11 mouse cellular contexts compared by ENCODE assay signal in the genomic region with DNA sequence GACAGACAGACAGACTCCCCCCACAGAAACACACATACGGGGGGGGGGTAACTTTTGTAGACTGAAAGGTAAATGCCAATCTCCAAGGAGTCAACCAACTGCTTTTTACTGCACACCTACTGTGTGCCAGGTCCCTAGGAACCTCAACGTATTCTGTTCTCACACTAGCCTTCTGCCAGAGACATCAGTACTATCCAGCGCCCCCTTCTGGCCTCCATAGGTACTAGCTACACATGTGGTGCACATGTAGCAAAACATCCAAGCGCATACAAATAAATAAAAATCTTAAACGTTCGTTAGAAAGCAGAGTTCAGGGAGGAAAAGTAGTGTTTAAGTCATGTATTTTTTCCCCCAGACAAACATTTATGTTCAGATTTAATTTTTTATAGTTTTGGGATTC.
DNase-seq lines count a peak whose midpoint lies in the region; ATAC-seq and TF ChIP-seq lines count a peak whose summit lies in the region.
"Had no signal": no experiment of that assay in that cellular context is flagged by ENCODE, and none has a peak within 500 bp of the region (broad histone marks: within the 10 kb centered on the region; RNA-seq: fewer than 3 reads in every experiment).

No protein-coding gene starts in this region.

- no peaks in the 10 kb centered on the region for H3K4me1 ChIP-seq in liver, embryonic 14.5 days (replicated peaks; ENCODE audit: control insufficient read depth in 2 of 2, insufficient read depth in 2 of 2, low read length in 1 of 2)
- H3K4me1 ChIP-seq in limb, embryonic 10.5 days, result peaks cover 10% of the 10 kb centered on the region

- no peak overlapping the region for H3K9ac ChIP-seq in liver, embryonic 14.5 days (replicated peaks)
- H3K9ac ChIP-seq: embryonic facial prominence, embryonic 15.5 days had no signal

- DNase-seq in embryo, embryonic 10 days (ENCODE audit: low spot score), result peak; percentile 38
- no peak for DNase-seq in embryo, embryonic 11 days
- DNase-seq in kidney, postnatal 4 days, result peak; percentile 56 to 64
- no peak for DNase-seq in kidney, adult 18-20 months
- DNase-seq in B cell, adult 2 months, result peak; percentile 22 to 29
- no peak for DNase-seq in liver, embryonic 14.5 days (ENCODE audit: low read depth in 3 of 3, low spot score in 3 of 3)
- no peak for DNase-seq in limb, embryonic 10.5 days (ENCODE audit: low spot score)
- no peak for DNase-seq in frontal cortex, postnatal 10 days (ENCODE audit: low spot score in 2 of 2)
- DNase-seq: heart, adult 11 months had no signal

- TF ChIP-seq CTCF in liver, embryonic 14.5 days (IDR thresholded peaks at IDR 0.05; ENCODE audit: low read depth), result peak; percentile 40; the same call in 1 of the 2 replicates

- H3K4me2 ChIP-seq in liver, embryonic 14.5 days (ENCODE audit: low read depth), result no peak overlapping the region
- H3K4me2 ChIP-seq: embryonic facial prominence, embryonic 15.5 days had no signal

- TF ChIP-seq EP300 in liver, embryonic 14.5 days (IDR thresholded peaks at IDR 0.05; ENCODE audit: low read depth), result no peak

- H3K27ac ChIP-seq in liver, embryonic 14.5 days, result no peak overlapping the region
- no peak overlapping the region for H3K27ac ChIP-seq in limb, embryonic 10.5 days
- H3K27ac ChIP-seq: embryonic facial prominence, embryonic 15.5 days had no signal

- H3K9me3 ChIP-seq in liver, embryonic 14.5 days (ENCODE audit: control insufficient read depth, low read length), result no peaks in the 10 kb centered on the region
- no peaks in the 10 kb centered on the region for H3K9me3 ChIP-seq in limb, embryonic 10.5 days (replicated peaks)
- H3K9me3 ChIP-seq: embryonic facial prominence, embryonic 15.5 days had no signal

- no peak for ATAC-seq in liver, embryonic 14.5 days (ENCODE audit: insufficient read depth)

- H3K4me3 ChIP-seq in liver, embryonic 14.5 days (ENCODE audit: insufficient read depth in 1 of 2, low read depth in 2 of 2, low read length in 2 of 2), result no peak overlapping the region
- H3K4me3 ChIP-seq in limb, embryonic 10.5 days, result no peak overlapping the region
- H3K4me3 ChIP-seq: embryonic facial prominence, embryonic 15.5 days; myocyte had no signal

- H3K27me3 ChIP-seq in liver, embryonic 14.5 days (ENCODE audit: control insufficient read depth, insufficient read depth, low read length), result no peaks in the 10 kb centered on the region
- peaks cover 38% of the 10 kb centered on the region for H3K27me3 ChIP-seq in limb, embryonic 10.5 days (ENCODE audit: low read depth, poor library complexity, severe bottlenecking)

- H3K36me3 ChIP-seq in liver, embryonic 14.5 days (replicated peaks; ENCODE audit: control insufficient read depth, insufficient read depth, low read depth), result no peaks in the 10 kb centered on the region
- no peaks in the 10 kb centered on the region for H3K36me3 ChIP-seq in limb, embryonic 10.5 days
- H3K36me3 ChIP-seq: embryonic facial prominence, embryonic 15.5 days had no signal

- 43% methylated on average over 6 of the region's 6 CpGs for whole genome bisulfite sequencing in liver, embryonic 14.5 days (ENCODE audit: insufficient replicate concordance)
- 60% methylated on average over 6 of the region's 6 CpGs for WGBS in limb, embryonic 10.5 days

Comparison
In these comparisons a context has a peak if more than half of its experiments do, and no peak if none do; other contexts are left out.
1. DNase-seq: peak in embryo, embryonic 10 days (single experiment), kidney, postnatal 4 days (2 of 2) and B cell, adult 2 months (2 of 2); none in embryo, embryonic 11 days (single experiment), kidney, adult 18-20 months (single experiment), liver, embryonic 14.5 days (0 of 3), limb, embryonic 10.5 days (single experiment) and frontal cortex, postnatal 10 days (0 of 2).